Mouse (Mus musculus) thymus, postnatal 25 days (tissue): ENCODE data around the gene Rac2.

ENCODE experiments used
- DNase-seq: peaks from one replicate; pipeline ENCODE4 v3.0.0; 2022

Gene Rac2

DNA sequence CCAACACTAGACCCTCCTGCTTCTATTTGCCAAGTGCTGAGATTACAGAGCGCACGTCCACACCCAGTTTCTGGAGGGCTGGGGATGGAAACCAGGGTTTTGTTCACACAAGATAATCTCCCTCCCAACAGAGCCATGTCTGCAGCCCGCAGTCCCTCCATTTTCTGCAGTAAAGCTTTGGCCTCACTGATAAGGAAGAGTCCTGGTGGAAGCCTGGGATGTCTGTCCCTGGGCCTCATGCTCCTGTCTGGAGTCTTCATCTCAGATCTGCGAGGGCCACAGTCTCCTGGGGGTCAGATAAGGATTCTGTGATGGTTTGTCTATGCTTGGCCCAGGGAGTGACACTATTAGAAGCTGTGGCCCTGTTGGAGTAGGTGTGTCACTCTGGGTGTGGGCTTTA is 15.5 kb upstream of the Rac2 start:
- no peak for DNase-seq

DNA sequence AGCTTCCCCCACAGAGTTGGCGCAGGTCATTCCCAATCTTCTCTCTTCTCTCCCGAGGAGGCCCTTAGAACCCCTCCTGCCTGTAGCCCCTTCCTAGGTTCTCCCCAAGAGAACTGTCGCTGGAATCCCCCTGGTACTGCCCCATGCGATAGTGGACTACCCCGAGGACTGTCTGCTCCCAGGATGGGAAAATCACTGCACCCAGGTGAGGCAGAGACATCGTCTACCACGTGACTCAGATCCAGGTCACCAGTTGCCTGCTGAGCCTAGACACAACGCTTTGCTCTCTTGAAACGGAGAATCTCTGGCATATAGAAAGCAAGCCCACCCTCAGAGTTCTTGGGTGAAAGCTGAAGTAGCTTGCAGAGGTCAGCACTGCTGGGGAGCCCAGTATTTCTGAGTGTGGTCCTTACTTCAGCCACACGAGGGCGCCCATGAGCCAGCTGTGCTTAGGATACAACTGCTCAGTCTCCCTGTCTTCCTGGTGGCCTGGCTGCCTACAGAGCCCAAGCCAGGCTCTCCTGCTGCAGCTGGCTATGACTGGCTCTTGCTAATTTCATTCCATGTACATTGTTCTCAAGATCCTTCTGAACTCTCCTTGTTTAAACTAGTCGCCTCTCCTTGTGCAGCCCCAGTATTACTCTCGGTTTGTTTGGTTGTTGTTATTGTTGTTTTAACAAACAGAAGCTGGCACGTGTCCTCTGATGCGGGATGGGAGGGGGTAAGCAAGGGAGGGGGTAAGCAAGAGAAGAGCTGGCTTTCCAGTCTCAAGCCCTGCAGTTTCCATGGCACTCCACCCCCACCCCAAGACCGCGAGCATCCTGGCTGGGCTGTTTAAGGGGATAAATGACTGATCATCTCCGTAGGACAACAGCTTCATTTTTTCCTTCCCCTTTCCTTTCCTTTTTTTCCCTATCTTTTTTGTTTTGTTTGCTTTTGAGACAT is 14.7 kb upstream of the Rac2 start:
- DNase-seq: peak; percentile 86

DNA sequence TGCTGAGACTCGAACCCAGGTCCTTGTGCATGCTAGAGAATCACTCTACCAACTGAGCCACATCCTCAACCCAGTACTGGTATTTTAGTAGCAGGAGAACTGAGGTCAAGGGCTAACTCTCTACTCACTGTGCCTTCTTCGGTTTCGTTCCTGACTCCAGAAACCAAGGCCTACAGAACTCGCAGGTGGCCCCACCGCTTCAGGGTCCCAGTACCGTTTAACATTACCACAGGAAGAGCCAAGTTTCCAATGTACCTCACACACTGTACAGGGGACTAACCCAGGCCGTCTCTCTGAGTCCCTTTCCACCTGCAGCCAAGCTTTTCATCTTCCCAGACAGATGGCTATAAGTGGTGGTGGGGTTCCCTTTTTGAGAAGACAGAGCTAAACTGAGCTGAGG is 12.8 kb upstream of the Rac2 start:
- no peak for DNase-seq

DNA sequence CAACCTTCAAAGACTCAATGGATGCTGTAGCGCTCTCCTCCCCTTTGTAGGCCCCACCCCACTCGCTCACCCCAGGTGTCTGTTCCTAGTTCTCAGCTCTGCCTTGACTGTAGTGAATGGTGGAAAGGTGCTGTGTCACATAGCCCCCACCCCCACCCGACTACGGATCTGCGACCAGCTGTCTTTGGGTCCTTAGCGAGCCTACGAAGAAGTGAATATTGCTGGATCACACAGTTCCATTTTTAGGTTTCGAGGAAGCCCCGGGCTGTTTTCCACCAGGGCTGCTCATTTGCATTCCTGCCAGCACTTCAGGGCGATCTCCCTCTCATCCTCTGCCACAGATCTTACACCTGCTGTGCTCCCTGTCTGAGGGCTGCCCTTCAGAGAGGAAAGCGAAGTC is 10.8 kb upstream of the Rac2 start:
- no peak for DNase-seq

DNA sequence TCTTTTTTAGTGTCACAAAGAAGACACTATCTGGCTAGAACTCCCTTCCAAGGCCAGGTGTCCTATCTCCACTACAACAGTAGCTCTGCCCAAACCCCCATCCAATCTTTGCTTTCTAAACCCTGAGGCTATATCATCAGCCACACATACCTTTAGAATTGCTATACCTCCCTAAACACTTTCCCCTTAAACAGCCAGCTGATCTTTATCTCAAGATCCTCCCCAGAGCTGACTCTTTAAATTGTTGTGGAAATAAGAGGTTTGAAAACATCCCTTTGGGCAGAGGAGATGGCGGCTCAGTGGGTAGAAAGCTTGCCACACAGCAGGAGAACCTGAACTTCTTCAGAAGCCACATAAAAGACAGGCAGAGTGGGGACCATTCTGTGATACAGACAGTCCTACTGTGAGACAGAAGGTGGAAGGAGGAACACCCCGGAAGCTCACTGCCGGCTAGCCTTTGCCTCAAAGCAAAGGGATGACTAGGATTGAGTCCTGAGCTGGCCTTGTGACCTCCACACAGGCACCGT is 3.8 kb upstream of the Rac2 start:
- DNase-seq: no peak

DNA sequence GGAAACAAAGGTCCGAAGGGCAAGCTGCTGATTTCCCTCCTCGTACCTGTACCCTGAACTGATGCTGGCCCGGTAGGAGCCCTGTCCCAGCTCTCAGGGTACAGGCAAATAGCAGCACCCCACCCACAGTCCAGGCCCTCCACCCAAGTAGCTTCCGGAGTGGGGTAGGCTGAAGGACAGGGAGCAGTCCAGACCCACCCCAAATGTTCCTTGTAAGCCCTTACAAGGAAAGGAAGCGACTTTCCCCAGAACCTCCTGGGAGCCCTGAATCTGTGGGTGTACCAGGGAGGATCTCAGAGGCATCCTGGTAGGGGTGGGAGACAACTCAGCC is 348 bp downstream of the Rac2 start:
- DNase-seq: no peak

DNA sequence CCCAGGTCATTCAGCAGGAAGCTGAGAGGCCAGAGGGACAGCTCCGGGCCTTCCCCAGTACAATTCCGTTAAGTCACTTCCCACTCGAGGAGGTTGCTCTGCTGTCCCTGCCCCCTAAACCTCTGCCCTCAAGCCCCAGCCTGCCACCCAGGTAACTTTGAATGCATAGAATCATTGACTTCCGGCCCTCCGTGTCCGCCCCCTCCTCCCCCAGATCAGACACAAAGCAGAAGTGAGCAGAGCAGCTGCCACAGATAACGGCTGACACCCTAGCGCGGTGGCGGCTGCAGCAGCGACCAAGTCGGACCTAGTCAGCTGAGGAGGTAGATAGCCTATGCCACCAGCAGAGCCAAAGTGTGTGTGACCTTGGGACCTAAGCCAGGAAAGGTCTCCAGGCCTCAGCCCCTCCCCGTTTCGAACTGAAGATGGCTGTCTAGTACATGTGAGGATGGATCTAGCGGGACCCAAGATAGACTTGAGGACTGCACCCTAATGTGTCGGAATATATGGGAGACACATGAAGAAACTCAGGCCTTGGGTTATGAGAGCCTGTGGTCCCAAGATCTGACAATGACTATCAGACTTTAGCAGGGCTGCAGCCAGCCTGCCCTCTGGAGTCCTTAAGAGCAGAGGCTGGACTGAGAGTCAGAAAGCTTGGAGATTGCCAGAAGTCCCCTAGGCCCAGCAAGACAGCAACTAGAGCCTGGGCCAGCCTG is 871 bp downstream of the Rac2 start:
- peak; percentile 89 for DNase-seq

DNA sequence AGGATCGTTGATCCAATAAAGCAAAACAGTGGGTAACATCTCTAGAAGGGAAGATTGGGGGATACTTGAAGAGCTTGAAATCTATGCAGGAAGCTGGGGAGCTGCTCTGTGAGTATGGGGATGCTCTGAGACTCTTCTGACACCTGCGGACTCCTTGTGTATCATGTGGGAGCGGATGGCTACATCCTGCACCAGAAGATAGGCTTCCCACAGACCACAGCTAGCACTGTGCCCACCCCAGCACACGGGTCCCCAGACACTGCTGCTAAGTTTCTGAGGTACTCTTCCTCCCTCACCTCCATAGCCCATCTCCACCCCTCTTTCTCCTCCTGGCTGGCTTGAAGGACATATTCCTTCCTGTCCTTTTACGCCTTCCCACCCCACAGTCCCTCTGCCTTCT is 2.4 kb downstream of the Rac2 start:
- DNase-seq: peak; percentile 64

DNA sequence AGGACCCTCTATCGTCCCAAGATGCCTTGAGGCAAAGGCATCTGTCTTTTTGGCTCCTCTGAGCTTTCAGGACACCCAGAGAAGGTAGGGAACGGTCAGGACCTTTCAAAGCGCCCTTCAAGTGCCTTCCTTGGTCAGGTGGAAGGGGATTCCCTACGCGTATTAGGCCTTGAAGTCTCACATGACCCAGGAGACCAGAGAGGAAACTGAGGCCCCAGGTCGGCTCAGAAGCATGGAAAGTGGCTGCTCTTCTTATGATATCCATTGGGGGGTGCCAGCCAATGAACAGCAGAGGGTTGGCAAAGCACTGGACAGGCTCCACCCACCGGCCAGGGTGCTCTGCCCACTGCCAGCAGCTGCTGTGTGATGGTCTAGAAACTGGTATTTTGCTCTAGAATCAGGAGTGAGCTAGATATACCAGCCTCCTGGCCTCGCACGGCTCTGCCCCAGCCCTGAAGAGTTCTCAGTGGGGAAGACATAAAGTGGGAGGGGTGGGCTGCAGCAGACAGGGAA is 4.9 kb downstream of the Rac2 start:
- peak; percentile 19 for DNase-seq

DNA sequence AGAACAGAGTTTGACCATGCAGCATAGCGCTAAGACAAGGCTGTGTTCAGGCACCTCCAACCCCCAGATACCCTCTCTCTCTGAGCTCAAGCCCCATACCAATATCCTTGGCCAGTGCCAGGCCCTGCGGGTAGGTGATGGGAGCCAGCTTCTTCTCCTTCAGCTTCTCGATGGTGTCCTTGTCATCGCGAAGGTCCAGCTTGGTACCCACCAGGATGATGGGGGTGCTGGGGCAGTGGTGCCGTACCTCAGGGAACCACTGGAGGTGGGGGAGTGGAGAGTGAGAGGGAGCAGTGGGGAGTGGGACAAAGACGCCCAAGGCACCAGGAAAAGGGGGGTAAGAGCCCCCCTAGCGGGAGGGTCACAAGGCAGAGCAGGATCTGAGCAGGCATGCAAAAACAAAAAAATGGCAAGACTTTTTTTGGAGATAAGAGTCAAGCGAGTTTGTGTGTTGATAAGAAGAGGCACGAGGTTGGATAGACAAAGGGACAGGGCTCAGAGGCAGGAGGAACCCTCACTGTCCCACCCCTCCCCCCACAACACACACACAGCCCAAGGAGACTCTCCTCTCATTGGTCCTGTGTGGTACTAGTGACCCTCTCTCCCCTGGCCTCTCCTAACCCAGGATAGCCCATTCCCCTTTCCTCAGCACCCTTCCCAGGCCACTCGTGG is 7.7 kb downstream of the Rac2 start:
- peak; percentile 28 for DNase-seq

DNA sequence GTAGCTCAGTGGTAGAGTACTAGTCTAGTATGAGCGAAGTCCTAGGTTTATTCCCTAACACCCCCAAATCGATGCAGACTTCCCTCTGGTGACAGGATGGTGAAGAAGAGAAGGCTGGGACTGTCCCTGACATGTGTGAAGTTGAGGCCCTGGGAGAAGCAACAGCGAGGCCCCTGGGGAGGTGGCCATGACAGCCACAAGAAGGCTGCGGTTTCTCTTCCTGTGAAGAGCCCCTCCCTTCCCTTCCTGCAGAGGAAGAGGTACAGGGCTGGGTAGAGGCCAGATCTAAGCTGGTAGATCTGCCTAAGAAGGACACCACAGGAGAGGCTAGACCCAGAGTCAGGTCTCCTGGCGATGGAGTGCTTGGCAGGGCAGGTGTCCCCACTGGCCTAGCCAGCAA is 8.6 kb downstream of the Rac2 start:
- DNase-seq: peak; percentile 79

DNA sequence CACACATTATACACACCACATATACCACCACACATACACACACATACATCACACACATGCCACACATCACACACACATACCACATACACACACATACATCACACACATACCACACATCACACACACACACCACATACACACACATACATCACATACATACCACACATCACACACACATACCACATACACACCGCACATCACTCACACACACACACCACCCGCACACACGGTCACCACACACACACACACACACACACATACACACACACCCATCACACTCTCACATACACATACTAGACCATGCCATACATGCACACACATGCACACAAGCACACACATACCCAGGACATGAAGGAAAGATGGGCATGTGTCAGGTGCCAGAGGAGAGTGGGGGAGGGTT is 9.2 kb downstream of the Rac2 start:
- DNase-seq: no peak

DNA sequence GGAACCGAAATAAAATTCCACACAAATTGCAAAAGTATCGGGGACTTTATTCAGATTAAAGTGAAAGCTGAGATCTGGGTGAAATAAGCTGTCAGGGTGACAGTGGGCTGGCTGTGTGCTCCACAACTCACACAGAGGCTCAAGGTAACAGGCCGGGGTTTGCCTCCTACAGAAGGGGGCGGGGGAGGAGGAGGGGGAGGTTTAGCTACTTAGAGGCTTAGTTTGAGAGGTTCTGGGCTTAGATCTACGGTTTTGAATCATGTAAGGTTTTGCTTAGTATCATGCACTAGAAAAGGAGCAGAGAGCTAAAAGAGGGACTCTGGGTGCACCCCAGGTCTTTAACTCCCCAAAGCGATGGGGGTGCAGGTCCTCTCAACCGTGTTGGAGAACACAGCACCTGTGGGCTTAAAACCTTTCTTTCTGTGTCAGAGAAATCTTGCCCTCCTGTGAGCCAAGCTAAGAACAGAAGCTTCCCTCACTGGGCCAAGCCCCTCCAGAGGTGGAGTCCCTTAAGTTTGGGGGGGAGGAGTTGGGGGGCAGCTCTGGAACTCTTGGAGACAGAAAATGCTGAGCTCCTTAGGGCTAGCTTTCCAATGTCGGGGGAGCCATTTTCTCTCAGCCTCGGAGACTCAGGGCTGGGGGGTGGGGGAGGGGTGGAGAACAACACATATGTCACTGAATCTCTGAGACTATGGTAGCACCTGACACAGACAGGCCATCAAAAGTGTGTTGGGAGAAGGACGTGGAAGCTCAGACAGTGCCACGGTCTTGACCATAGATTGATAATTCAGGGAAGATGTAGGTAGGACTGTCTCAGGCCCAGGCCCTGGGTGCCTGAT is 13.2 kb downstream of the Rac2 start:
- no peak for DNase-seq

DNA sequence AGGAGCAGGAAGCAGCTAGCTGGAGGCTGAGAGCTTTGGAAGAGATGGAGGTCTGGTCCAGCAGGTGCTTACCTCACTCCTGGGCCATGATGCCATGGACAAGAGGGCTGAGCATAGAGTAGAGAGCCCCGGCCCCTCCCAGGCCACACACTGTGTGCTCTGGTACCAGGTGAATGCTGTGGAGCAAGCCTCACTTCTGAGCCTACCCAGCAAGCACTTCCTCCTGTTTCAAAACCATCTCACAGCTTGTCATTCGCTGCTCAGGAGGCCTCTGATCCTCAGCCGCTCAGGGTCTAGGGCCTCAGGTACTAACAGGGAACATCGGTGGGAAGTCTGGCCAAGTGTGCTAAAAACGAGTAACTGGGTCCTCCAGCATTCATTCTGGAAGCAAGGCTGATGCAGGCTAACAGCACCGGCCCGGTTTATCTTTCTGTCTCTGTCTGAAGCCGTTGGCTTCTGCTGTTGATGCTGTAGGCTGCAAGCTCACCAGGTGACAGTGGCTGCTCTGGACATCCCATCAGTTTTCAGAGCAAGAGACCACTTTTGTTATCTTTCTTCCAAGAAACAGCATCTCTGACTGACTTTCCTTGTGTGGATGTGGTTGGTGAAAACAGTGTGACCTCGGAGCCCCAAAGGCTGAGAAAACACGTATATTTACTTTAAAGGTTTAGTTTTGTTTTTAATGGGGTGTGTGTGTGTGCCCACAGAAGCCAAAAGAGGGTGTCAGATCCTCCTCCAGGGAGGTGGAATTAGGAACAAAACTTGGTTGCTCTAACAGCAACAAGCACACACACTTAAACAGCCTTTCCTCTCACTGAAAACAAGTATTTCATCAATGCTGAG is 14.7 kb downstream of the Rac2 start:
- DNase-seq: no peak

DNA sequence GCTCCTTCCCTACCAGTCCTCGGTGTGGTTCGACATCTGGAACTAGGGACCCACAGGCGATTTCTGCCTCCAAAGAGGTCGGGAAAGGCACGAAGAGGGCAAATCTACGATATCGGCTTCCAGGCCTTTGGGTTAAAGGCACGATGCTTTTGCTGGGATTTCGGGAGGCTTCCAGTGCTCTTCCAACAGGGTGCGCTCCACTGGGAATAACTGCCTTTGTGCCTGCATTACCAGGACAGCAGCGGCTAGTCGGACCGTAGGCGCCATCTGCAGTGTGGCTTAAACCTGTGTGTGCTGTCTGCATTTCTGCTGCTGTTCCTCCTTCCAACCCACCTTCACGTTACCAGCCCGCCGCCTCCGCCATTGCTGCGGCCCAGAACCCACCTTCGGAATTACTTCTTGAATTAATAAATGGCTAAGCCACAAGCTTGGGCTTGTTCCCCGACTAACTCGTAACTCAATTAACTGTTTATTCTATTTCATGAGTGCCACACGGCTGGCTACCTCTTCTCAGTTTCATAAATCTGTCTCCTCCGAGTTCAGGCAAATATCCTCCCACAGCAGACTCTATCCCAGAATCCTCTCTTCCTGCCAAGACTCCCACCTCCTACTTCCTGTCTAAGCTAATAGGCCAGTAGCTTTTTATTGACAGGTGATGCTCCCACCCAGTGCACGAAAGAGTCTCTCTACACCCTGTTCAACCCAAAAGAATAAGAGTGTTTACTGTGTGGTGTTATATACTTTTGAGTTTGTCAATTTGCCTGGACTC is 17.9 kb downstream of the Rac2 start:
- DNase-seq: no peak

DNA sequence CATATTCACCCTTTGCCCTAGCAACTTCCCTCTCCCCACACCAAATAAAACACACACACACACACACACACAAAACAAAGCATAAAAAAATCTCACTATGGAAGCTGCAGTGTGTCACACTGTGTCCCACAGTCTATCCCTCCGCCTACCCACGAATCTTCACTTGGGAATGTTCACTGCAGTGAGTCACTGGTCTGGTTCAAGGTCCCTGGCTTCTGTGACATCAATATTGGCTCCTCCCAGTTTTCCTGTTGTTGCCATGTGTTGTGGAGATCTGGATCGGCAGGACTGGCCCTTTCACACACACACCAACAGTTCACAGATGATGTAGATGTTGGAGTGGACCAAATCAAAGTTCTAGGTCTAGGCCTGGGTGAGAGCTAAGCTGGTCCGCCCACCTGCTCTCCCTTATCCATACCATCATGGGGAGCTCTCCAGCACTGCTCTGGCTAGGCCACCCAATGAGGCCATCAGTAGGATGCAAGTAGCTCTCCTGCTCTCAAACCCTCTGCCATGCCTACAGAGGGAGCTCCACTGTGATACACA is 23.3 kb downstream of the Rac2 start:
- DNase-seq: no peak

DNA sequence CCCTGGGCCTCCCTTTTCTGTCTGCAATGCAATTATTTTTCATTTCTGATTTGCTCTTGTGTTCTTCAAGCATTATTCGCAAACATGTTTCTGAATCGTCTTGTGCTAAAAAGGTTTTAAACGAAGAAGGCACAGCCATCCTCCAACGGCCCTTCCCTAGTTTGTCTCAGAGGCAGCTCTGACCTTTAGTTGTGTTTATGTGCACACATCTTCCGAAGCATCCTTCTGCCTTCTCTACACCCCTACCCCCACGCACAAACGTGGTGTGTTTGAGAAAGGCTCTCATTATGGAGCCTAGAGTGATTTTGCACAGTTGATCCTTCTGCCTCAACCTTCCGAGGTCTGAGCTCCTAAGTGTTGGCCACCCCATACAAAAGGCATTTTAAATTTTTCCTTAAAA is 23.9 kb downstream of the Rac2 start:
- DNase-seq: no peak

DNA sequence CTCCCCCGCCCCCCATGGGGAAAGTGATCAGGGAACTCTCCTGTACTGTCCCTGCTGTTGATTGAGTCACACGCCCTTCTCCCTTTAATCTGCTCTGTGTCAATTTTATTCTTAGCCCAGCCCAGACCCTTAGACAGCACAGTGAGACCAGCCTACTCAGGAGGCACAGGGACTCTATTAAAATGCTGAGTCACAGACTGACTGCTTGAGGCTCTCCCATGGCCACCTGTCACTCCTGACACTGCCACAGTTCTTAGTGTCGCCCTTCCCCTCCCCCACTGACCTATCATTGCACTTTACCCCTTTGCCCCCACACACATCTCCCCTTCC is 24.3 kb downstream of the Rac2 start:
- DNase-seq: no peak

DNA sequence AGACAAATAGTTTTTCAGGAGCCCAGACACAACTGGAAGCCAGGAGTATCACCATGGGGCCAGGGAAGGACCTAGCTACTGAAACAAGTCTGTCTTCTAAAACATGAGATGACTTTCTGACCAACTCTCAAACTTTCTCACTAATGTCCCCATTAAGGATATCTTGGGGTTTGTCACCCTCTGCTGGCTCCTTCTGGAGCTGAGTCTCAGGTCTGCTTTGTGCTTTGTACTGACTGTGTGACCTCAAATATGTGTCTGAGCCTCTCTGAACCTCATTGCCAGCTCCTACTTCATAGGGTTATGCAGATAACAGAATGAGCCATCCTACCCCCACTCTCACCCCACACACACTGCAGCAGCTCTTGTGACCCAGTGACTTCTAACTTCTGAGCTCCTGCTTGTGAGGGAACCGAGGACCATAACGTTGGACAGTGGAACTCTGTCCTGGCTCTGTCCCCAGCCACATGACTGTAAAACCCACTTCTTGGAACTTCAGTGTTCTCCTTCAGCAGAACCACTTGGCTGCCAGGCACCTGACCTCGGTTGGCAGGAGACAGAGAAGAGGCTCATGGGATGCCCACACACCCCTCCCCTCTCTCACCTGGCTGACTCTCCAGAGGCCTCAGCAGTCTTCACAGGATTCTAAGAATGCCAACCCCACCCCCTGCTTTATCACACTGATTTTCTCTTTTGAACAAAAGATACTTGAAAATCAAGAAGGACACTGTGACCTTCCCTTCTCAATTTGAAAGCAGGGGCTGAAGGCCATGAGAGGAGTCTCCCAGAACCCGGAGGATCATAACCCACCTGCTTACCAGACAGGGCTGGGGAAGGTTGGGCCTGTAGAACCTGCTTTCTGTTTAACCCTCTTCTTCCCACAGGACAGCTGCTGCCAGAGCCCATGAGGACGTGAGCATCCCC is 24.9 kb downstream of the Rac2 start:
- peak; percentile 53 for DNase-seq
